Mouse (Mus musculus) c-Kit-positive CD71-positive TER-119-positive erythroid progenitor cells, embryonic 14.5 days (primary cell): ENCODE measurements around the gene Gm49368.

ENCODE experiments used
- DNase-seq: peaks from one replicate; pipeline ENCODE4 v3.0.0-alpha.2; 2013; ENCODE audit warnings: low spot score

Gm49368 gene

DNA sequence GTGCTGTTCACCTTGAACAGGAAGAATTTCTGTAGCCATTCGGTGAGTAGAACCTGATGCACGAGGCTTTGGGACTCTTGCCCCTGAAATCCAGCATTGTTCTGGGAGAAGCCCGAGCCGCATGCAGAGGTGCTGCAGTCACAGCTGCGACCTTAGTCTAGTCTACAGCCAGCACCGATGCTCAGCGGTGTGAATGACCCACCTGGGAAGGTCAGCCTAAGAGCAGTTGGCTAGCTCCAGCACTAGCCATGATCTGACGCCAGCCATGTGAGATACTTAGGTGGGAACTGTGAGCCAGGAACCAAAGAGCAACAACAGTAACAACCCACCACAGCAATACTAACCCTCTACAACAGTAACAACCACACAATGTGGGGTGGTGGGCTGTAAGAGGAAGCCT lies 4.6 kb upstream of the Gm49368 start:
- DNase-seq = no peak

GRCm38 (mm10) chr7:128058576-128058975 lies 3.9 kb upstream of the Gm49368 start:
- DNase-seq = no peak

- no peak for DNase-seq
Observed at GRCm38 (mm10) chr7:128059091-128059490, 3.4 kb upstream of the Gm49368 start.

- no peak for DNase-seq
Observed at GRCm38 (mm10) chr7:128063211-128063781, 813 bp downstream of the Gm49368 start.

- no peak for DNase-seq
Observed at GRCm38 (mm10) chr7:128065547-128065946, 3.1 kb downstream of the Gm49368 start.

- no peak for DNase-seq
Observed at GRCm38 (mm10) chr7:128067847-128068246, 5.4 kb downstream of the Gm49368 start.

DNA sequence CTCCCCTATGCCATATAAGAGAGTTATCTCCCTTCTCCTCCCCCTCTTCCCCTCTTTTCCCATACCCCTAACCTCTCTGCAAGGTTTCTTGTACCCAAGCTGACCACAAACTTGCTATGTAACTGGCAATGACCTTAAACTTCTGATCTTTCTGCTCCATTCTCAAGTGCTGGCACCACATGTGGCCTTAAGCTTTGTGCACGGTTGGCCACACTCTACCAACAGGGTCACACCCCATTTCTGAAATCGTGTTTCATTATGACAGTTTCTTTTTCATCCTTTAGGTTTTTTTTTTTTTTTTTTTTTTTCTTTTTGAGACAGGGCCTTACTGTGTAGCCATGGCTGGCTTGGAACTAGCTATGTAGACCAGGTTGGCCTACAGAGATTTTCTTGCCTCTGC lies 7.4 kb downstream of the Gm49368 start:
- no peak for DNase-seq

DNA sequence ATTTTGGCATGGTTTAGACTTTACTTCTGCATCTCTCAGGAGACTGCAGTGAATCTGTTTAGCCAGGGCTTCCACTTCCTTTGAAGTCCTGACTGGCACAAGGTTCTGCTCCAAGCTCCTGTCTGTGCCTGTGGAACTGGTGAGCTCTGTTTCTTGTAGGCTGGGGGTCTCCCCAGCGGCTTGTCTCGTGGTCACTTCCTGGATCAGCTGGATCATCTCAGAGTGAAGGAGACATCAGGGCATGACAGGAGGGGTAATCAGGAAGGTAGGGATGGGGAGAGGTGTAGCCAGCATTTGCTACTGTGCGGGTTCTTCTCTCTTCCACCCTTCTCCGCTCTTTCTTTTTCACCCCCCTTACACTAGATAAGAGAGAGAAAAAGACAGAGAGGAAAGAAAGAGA lies 9.3 kb downstream of the Gm49368 start:
- DNase-seq = no peak

DNA sequence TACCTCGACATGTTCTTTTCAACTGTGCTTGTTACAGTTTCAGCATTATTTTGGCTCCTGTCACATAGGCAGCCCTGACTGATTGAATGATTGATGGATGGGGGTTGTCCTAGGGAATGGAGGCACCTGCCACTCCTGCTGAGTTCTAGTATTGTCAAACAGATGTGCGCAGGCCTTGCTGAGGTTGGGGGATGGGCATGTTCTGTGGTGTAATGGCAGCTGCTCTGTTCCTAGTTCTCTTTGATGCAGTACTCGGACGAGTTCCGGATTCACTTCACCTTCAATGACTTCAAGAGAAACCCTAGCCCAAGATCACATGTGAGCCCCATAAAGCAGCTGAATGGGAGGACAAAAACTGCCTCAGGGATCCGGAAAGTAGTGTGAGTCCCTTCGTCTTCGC lies 17.5 kb downstream of the Gm49368 start:
- no peak for DNase-seq

DNA sequence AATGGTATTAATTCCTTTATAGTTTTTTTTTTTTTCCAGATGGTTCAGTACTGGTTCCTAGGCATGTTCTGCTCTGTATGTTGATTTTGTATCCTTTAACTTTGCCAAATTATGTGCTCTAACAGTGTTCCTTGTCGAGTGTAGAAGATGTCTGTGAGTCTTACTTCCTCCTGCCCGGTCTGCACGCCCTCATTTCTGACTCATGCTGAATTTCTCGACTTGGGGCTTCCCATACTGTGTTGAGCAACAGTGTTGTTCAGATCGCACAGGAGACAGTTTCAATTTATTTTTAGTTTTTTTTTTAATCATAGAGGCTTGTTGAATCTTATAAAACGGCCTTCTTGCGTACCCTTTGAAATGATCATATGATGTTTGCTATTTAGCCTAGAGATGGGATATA lies 26.7 kb downstream of the Gm49368 start:
- DNase-seq = no peak

DNA sequence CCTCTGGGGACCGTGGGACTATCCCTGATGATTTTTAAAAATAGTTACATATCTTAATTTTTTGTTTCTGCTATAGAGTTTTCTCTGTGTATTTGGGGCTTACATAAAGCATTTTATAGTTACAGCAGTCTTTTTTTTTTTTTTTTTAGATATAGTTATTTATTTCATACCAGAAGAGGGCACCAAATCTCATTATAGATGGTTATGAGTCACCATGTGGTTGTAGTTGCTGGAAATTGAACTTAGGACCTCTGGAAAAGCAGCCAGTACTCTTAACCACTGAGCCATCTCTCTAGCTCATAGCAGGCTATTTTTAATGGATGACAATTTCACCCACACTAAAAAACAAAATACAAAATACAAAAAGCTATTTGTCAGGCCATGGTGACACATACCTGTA lies 35.7 kb downstream of the Gm49368 start:
- DNase-seq = no peak

DNA sequence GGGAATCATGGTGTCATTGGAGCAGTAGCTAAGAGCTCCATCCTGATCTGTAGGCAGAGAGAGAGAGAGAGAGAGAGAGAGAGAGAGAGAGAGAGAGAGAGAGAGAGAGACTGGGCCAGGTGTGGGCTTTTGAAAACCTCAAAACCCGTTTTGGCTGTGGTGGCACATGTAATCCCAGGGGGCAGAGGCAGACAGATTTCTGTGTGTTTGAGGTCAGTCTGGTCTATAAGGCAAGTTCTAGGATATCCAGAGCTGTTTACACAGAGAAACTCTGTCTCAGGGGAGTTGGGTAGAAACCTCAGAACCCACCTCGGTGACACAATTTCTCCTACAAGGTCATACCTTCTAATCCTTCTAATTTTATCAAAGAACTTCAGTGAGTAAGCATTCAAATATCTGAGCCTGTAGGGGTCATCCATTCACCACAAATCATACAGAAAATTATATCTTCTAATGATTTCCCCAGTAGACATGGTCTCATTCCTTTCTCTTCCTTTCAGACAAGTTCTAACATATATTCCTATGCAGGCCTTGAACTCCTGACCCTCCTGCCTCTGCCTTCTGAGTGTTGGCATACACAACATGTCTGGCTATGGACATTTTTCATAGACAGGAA lies 38.4 kb downstream of the Gm49368 start:
- no peak for DNase-seq

DNA sequence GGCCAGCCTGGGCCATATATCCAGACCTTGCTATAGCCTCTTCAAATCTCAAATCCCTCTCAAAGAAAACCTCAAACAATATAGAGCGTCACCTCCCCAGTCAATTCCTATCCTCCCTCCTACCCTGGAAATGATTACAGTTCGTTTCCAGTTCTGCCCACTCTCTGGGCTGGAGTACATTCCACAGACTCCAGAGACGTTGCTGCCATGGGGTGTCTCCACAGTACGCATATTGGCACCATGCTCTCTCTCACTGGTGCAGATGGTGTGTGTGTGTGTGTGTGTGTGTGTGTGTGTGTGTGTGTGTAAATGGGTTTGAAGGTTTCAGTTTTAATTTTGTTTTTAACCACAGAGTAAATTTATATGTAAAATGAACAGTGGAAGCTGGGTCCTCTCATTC lies 42.8 kb downstream of the Gm49368 start:
- no peak for DNase-seq

DNA sequence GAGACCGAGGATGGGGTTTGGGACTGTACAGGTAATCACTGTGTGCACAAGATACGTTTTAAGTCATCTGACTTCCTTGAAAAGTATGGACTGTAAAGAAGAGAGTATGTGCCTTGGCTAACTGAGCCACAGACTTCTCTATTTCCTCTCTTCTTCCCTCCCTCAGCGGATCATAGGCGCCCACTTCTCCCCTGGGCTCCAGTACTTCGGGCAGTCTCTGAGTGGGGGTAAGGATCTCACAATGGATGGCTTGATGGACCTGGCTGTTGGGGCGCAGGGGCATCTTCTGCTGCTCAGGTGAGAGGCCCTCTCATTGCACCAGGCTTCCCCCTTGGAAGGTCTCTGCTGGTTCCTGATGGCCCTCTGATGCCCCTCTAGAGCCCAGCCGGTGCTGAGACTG lies 45.0 kb downstream of the Gm49368 start:
- no peak for DNase-seq

- DNase-seq = no peak
Observed at GRCm38 (mm10) chr7:128110314-128110713, 47.8 kb downstream of the Gm49368 start.

DNA sequence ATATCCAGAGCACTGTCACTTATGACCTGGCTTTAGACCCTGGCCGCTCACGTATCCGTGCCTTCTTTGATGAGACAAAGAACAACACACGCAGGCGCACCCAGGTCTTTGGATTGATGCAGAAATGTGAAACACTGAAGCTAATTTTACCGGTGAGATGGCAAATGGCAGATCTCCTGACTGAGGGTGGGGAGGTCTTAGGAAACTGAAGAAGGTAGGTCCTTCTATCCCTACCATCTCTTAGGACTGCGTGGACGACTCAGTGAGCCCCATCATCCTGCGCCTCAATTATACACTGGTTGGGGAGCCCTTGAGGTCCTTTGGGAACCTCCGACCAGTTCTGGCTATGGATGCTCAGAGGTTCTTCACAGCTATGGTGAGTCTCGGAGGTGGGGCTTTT lies 49.6 kb downstream of the Gm49368 start:
- no peak for DNase-seq

- no peak for DNase-seq
Observed at GRCm38 (mm10) chr7:128114371-128115105, 52.1 kb downstream of the Gm49368 start.

DNA sequence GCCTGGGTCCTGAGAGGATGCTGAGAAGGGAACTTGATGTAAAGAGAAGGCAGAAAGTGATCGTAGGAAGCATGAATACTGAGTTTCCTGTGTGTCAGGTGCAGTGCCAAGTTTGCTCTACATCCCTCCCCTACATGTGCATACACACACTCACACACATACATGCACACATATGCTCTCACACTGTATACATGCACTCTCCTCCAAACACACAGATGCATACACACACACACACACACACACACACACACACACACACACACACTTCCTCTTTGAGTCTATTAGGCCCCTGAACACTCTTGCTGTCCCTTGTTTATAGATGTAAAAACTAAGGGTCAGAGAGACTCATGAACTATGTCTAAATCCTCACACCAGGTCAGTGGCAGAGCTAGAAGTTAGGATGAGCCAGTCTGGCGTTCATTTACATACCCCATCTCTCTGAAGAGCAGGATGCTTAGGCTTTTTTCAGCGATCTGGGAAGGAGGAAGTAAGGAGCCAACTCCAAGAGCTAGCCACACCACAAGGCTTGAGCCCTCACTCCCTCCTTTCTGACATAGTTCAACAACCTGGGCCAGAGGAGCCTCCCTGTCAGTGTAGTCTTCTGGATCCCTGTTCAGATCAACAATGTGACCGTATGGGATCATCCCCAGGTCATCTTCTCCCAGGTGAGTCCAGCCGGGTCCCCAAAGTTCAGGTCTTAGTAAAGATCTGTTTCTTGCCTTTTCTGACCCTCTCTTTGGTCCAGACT lies 52.9 kb downstream of the Gm49368 start:
- DNase-seq = no peak

DNA sequence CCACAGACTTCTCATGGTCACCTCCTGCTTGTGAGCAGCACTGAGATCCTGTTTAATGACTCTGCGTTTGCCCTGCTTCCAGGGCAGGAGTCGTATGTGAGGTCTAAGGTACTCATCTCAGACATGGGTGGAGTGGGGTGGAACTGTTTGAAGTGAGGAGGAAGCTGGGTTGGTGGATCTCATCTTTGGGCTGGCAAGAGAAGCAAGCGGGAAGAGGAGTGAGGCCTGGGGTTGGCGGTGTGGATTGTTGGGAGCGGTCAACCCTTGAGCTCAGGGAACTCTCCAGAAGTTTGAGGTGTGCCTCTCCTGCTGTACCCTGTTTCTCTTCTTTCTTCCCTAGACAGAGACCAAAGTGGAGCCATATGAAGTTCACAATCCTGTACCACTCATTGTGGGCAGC lies 53.9 kb downstream of the Gm49368 start:
- no peak for DNase-seq

DNA sequence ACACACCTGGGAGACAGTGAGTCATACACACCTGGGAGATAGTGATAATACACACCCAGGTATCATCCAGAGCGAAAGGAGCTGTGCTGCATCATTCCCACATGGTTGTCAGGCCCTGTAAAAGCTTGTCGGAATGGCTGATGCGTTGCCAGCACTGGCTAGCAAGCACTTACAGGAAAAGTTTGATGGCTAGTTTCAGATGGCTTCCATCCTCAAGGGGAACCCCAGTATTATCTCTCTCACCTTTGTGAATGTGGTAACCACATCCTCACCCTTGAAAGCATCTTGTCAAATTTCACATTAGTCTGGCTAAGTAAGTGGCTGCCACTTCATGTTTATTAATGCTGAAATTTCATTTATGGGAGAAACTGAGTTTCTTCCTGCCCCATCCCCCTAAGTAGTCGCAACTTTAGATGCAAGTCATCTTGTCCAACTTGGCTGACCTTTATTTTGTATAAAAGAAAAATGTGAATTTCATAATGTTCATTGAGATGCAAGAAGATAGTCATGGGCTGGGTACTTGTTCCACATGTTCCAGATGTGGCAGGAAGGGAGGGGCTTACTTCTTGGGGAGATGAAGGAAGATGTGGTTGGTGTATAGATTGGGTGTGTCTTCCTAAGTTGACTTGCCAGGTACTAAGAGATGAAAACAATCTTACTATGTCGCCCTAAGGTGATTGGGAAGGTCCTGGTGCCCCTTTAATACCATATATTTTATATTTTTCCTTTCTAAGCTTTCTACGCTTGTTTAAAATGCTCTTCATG lies 57.4 kb downstream of the Gm49368 start:
- DNase-seq = no peak

DNA sequence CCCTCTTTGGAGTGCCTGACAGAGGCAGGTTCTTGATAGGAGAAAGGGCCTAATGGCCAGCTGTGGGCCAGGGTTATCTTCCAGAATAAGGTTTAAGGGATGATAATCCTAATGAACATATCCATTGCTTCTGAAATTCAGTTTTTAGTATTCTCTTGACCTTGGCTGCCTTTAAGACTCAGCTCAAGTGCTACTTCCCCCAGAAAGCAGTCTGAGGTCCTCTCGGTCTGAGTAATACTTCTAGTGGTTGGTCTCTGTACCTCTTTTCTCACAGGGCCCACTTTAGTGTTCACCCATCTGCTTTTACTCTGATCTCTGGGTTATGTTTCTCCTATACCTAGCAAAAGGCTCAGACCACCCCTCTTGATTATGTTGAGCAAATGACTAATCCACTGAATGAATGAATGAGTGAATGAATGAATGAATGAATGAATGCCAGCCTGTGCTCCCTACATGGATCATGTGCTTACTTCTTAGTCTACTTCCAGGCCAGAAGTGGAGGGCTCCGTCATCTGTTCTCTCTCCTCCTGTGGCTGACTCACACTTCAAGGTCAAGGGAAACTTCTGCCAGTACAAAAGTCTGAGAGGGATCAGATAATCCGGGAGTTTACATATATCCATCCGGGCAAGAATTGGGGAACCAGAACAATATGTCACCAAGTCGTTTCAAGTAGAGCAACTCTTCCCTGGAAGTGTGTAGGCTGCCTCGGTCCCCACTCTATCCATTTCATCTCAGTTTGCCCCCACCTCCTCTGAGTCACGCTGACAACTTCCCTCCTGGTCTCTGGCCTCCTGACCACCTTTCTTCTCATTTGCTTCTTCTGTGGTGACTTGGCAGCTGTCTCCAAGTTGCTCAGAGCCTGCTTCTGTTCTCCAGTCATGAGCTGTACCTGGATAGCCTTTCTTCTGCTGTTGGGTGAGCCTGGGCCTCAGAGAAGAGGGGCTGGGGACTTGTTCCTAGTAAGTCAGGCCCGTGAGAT lies 66.5 kb downstream of the Gm49368 start, which contains the start of gene Itgax:
Gene Itgax (plus strand): TSS at position 807 of the 980 bp plus-strand sequence.
- no peak for DNase-seq
